Mouse (Mus musculus): Measurements from ENCODE around the gene Fam243.

Gene Fam243

GRCm38 (mm10) chr16:92319353-92320109 is 1.7 kb downstream of the Fam243 start:
- in situ Hi-C loops (cut with MboI): no loop called here

DNA sequence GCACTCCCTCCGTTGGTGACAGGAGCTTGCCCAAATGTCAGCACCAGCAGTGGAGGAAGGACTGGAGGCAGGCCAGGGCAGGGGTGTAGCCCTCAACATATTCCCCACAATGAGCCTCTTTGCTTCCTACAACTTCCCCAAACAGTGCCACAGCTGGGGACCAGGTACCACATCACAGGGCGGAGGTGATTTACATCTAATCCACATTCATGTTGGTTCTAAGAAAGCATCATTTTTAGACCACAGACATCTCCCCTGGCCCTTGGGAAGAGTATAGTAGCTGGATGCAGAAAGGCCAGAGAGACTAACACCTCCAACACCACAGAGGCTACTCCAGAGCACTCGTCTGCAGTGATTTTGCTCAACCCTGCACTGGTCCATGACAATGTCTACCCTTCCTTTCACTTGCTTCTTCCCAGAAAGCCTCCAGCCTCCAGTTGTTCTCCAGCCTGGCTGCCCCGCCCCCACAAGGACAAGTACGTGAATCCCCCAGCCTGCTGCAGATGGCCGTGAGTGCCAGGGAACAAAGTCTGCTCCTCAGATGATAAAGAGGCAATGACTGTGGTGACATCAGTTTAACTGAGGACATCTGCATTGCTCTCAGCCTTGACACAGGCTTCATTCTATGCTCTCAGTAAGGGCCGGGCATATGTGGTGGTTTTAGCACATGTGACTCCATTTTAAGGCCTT is 5.0 kb downstream of the Fam243 start:
- in situ Hi-C loops (cut with MboI): no loop called here

- in situ Hi-C loops (cut with MboI): no loop called here
These were observed 7.1 kb downstream of the Fam243 start for GRCm38 (mm10) chr16:92313953-92314741.

- in situ Hi-C loops (cut with MboI): no loop called here
These were observed 12.1 kb downstream of the Fam243 start for GRCm38 (mm10) chr16:92309126-92309525.

DNA sequence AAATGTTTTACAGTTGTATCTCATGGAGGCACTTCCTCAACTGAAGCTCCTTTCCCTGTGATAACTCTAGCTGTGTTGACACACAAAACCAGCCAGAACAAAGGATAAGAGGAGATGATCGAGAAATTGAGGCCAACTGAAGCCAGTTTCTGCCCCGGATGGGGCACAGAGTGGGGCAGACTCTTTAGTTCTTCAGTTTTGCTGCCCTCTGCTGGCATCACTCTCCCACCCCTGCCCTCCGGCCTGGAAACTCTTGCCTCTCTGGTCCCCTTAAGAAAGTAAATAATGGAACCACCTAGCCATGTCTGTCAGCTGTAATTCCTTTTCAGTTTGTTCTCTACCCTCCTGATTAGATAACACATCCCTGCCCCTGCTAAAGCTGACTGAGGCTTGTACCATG is 13.3 kb downstream of the Fam243 start:
- in situ Hi-C loops (cut with MboI): no loop called here

DNA sequence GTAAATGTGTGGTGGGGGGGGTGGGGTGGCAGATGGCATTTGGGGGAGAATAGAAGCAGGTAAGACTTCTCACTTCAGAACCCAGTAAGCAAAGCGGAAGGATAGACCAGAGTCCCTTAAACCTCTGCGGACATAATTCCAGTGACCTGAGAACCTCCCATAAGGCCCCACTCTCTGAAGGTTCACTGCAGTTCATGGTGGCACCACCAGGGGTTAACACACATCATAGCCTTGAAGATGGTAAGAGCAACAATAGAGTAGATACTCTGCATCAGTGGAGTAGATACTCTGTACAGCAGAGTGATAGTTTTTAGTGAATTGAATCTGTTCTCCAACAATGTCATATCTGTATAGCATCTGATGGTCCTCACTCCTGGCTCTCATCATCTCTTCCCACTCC is 15.7 kb downstream of the Fam243 start:
- in situ Hi-C loops (cut with MboI): no loop called here

- in situ Hi-C loops (cut with MboI): no loop called here
These were observed 18.7 kb downstream of the Fam243 start for GRCm38 (mm10) chr16:92302506-92302905.

- in situ Hi-C loops (cut with MboI): no loop called here
These were observed 19.3 kb downstream of the Fam243 start for GRCm38 (mm10) chr16:92301989-92302388.

DNA sequence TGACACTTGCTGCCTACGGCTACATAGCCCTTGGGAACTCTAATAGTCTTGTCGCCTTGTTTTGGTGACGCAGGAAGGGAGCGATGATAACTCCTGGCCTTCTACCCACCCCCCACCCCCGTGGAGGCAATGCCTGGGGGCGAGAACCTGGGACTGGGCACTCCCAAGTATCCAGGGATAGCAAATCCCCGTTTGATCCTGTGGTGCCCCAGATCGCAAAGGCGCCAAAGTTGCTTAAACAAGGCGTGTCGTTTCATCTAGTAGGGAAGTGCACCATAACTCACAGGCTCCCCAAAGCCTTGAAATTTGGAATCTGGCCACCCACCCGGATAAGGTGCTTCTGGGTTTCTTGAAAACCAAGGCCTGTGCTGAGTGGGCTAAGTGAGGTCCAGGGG is 19.8 kb downstream of the Fam243 start:
- in situ Hi-C loops (cut with MboI): no loop called here

DNA sequence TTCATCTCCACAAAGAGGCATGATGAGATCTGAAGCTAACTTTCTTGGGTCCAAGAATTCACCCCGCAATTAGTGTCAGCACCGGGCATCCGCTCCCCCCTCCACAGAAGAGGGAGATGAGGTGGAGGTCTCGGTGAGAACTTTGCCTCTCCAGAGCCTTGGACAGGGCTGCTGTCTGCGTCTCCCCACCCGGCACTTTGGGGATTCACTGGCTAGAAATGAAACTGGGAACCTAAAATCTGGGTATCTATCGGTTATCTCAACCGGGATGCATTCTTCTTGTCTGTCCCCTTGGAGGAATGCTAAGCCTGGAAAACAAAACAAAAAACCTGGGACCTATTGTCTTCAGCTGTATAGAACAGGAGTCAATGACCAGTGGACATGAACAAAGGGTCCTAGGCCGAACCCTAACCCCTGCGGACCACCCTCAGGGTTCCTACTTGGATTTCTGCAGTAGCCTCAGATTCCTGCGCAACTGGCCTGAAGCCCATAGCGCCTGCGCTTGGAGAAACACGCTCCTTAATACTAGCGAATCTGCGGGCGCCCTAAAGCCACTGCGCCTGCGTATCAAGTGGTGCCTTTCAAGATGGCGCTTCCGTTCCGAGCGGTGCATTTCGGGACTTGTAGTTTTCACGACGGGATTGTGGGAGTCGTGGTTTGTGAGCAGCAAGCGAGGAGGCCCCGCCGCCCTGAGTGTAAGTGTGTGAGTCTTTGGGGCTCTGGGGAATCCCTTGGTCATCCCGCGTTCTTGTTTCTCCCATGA is 20.4 kb downstream of the Fam243 start, which contains the start of gene Smim11:
Gene Smim11 (plus strand): TSS at position 638 of the 763 bp plus-strand sequence.
- in situ Hi-C loops (cut with MboI): no loop called here

- in situ Hi-C loops (cut with MboI): no loop called here
These were observed 25.9 kb downstream of the Fam243 start for GRCm38 (mm10) chr16:92295328-92295727.

- in situ Hi-C loops (cut with MboI): no loop called here
These were observed 26.8 kb downstream of the Fam243 start for GRCm38 (mm10) chr16:92294267-92294970.

- in situ Hi-C loops (cut with MboI): no loop called here
These were observed 29.1 kb downstream of the Fam243 start, which contains the start of gene Kcne2 for GRCm38 (mm10) chr16:92292101-92292500. TSS of gene Kcne2 (plus strand) at chr16:92292389.

GRCm38 (mm10) chr16:92290045-92290444 is 31.2 kb downstream of the Fam243 start:
- in situ Hi-C loops (cut with MboI): no loop called here

GRCm38 (mm10) chr16:92288778-92289177 is 32.5 kb downstream of the Fam243 start:
- in situ Hi-C loops (cut with MboI): loop anchor here (5.0 kb wide), 1 partner anchor 351 kb away; no protein-coding TSS in a partner anchor

GRCm38 (mm10) chr16:92286609-92287008 is 34.6 kb downstream of the Fam243 start:
- in situ Hi-C loops (cut with MboI): loop anchor here (5.0 kb wide), 1 partner anchor 349 kb away; no protein-coding TSS in a partner anchor

GRCm38 (mm10) chr16:92285068-92285467 is 36.2 kb downstream of the Fam243 start:
- in situ Hi-C loops (cut with MboI): loop anchor here (5.0 kb wide), 1 partner anchor 348 kb away; no protein-coding TSS in a partner anchor

DNA sequence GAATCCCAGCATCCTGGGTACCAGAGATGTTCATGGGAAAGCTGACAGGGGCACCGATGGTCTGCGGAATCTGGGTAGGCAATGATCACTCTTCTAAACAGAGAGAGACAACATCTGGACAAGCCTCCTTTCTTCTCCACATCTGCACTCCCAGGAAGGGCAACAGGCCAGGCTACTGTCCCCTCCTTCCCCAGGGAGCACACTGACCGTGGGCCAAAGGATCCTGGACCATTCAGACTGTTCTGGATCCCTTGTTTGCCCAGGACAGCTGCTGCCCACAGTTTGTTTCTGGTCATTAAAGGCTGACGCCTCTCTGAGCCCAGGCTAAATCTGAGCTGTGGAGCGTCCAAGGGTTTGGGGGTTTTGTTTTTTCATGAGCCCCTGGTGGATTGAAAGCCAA is 38.6 kb downstream of the Fam243 start:
- in situ Hi-C loops (cut with MboI): no loop called here

- in situ Hi-C loops (cut with MboI): no loop called here
These were observed 45.7 kb downstream of the Fam243 start for GRCm38 (mm10) chr16:92275526-92275925.

GRCm38 (mm10) chr16:92274516-92274915 is 46.7 kb downstream of the Fam243 start:
- in situ Hi-C loops (cut with MboI): no loop called here
